Mouse (Mus musculus): Measurements from ENCODE around the gene Slc28a3. TPM values are rescaled to one million over a fixed set of nuclear protein-coding genes. Genes with fewer than 3 reads are reported as not detected.

The Slc28a3 gene
- polyA plus RNA-seq (2015; fragmentation: Nextera tagmentation; extraction: Ambion mirVana): 0.05 TPM in 1 of 2 replicates, not detected in the other

DNA sequence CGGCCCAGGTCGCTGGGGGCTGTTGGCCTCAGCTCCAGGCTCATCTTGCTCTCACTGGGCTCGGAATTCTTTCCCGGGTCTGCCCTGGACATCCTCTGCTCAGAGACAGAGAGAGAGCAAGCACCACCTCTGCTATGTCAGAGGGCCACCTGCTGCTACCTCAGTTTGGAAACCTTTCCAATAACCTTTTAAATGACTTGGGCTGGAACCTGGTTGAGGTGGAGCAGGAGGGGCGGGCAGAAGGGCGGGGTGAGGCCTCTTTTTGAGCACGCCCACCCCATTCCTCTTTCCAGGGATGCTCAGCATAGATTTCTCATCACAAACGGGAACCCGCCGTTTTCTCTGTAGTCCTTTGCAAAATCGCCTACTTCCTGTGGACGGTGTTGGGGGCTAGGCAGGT lies at the start of gene Slc28a3:
Gene Slc28a3 (minus strand): TSS at position 162 of the 400 bp plus-strand sequence.
- H3K4me2 ChIP-seq: no peak within 1 kb of the TSS
- 11% methylated on average over 12 of the region's 12 CpGs for WGBS
- H3K4me1 ChIP-seq (replicated peaks): 0 out of 2 replicates have a peak, but pooled peaks cover 7% of the 10 kb centered on the region
- no peaks in the 10 kb centered on the region for H3K36me3 ChIP-seq
- no peak within 1 kb of the TSS for H3K9ac ChIP-seq
- no peak within 1 kb of the TSS for H3K4me3 ChIP-seq
- H3K27ac ChIP-seq: no peak within 1 kb of the TSS
- ATAC-seq (ENCODE audit: low FRiP score): no peak
- H3K9me3 ChIP-seq: no peaks in the 10 kb centered on the region
- peaks cover 19% of the 10 kb centered on the region for H3K27me3 ChIP-seq

DNA sequence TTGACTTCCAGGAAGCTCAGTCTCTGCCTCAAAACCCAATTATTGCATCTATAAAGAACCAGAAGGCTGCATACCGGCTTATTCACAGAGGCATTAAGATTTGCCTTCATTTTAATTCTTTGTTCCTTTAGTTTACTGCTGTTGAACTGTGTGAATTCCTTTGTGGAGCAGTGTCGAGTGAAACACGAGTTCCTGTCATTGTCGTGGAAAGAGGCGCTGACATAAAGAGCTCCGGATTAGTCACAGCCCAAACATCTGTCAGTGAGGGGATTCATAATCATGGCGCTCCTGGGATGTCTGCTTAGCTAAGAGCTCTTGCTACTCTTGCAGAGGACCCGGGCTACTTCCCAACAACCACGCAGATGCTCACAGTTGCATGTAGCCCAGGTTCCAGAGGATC lies 47.3 kb upstream of the Slc28a3 start:
- no peaks in the 10 kb centered on the region for H3K27me3 ChIP-seq
- H3K4me3 ChIP-seq: no peak overlapping the region
- no peak for ATAC-seq (ENCODE audit: low FRiP score)
- no peaks in the 10 kb centered on the region for H3K36me3 ChIP-seq
- 23% methylated on average over 9 of the region's 9 CpGs for WGBS
- H3K27ac ChIP-seq: no peak overlapping the region
- peaks cover 5% of the 10 kb centered on the region; the same call in 1 of the 2 replicates for H3K4me1 ChIP-seq (replicated peaks)
- H3K9me3 ChIP-seq: no peaks in the 10 kb centered on the region
- H3K9ac ChIP-seq: no peak overlapping the region
- H3K4me2 ChIP-seq: no peak overlapping the region

DNA sequence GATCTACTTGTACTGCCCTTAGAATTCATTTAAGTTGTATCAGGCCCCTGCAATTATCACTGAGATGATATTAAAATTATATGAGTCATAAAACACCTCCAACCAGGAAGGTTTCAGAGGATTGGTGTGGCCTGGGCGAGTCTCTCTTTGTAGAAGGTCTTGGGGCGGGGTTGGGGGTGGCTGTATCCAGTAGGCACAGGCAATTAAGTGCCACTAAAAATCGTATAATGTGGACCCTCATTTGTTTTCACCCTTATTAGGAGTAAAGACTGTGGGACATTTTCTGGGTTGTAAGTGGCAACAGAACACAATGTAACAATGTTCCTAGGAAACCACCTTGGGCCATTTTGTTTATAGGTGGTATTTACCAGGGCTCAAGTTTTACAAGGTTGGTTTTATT lies 46.2 kb upstream of the Slc28a3 start:
- Histone ChIP-seq H3K4me2 (no peak overlapping the region), H3K9ac (no peak overlapping the region), H3K27me3 (no peaks in the 10 kb centered on the region), H3K27ac (no peak overlapping the region), H3K9me3 (no peaks in the 10 kb centered on the region), H3K4me3 (no peak overlapping the region), H3K4me1 (replicated peaks) (peaks cover 5% of the 10 kb centered on the region; the same call in 1 of the 2 replicates), H3K36me3 (no peaks in the 10 kb centered on the region)
- WGBS: 87% methylated on average over 3 of the region's 3 CpGs
- no peak for ATAC-seq (ENCODE audit: low FRiP score)

DNA sequence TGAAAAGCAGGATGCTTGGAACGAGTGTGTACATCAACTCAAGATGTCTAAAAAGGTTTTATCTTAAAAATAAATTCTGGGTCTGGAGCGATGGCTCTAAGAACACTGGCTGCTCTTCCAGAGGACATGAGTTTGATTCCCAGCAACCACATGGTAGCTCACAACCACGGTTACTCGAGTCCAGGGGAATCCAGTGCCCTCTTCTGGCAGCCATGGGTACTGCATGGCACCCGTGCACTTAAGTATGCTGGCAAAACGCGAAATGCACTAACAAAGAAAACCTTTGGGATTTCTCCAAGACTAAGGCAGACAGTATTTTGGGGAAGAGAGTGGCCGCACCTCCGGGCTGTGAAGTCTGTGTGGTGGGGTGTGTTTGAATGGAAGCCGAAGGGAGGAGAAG lies 44.9 kb upstream of the Slc28a3 start:
- Histone ChIP-seq H3K27me3 (no peaks in the 10 kb centered on the region), H3K36me3 (no peaks in the 10 kb centered on the region), H3K4me3 (no peak overlapping the region), H3K9ac (no peak overlapping the region), H3K9me3 (no peaks in the 10 kb centered on the region), H3K4me2 (no peak overlapping the region), H3K4me1 (replicated peaks) (peaks cover 5% of the 10 kb centered on the region; the same call in 1 of the 2 replicates), H3K27ac (no peak overlapping the region)
- WGBS: 75% methylated on average over 10 of the region's 10 CpGs
- no peak for ATAC-seq (ENCODE audit: low FRiP score)

DNA sequence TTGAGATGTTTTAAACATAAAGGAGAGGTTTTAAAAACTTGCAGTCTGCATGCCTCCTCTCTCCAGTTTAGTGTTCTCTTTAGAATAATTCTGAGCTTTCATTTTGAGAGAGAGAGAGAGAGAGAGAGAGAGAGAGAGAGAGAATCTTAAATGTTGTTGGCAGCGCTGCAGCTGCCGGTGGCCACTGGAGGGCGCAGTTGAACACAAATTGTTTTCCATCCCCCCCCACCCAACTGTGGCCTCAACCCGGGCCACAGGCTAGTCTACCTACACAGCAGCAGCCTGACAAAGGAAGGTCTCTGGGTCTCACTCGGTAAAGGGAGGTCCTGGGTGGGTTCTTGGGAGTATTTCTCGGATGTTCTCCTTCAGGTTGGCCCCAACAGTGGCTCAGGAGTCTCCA lies 29.7 kb upstream of the Slc28a3 start:
- Histone ChIP-seq H3K9ac (no peak overlapping the region), H3K9me3 (no peaks in the 10 kb centered on the region), H3K4me1 (replicated peaks) (peaks cover 2% of the 10 kb centered on the region; the same call in 1 of the 2 replicates), H3K36me3 (no peaks in the 10 kb centered on the region), H3K27me3 (peaks cover 13% of the 10 kb centered on the region; the same call in 1 of the 2 replicates), H3K4me3 (no peak overlapping the region), H3K27ac (no peak overlapping the region), H3K4me2 (no peak overlapping the region)
- ATAC-seq (ENCODE audit: low FRiP score): no peak
- 19% methylated on average over 6 of the region's 6 CpGs for WGBS

DNA sequence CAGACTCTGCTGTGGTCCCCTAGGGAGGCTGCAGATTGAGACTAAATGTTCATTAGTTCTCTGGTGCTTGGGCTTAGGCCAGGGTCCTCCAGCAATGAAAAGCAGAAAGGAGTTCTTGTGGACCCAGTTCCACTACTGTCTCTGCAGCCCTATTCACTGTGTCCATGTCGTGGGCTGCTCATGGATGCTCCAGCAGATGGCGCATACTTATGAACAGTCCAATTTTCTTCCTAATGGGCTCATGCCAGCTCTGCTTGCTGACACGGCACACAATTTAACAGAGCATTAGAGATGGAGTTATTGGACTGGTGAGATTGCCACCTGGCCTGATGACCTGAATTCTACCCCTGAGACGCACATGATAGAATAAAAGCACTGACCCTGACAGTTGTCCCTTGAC lies 28.3 kb upstream of the Slc28a3 start:
- H3K9ac ChIP-seq: no peak overlapping the region
- H3K9me3 ChIP-seq: no peaks in the 10 kb centered on the region
- H3K27ac ChIP-seq: 0 out of 2 replicates have a peak overlapping the region, but pooled peaks have one; percentile 26
- WGBS: 39% methylated on average over 4 of the region's 4 CpGs
- H3K36me3 ChIP-seq: no peaks in the 10 kb centered on the region
- peaks cover 14% of the 10 kb centered on the region; the same call in 1 of the 2 replicates for H3K27me3 ChIP-seq
- ATAC-seq (ENCODE audit: low FRiP score): peak; percentile 71; the same call in 1 of the 2 replicates
- no peak overlapping the region for H3K4me3 ChIP-seq
- no peak overlapping the region for H3K4me2 ChIP-seq
- peaks cover 2% of the 10 kb centered on the region; the same call in 1 of the 2 replicates for H3K4me1 ChIP-seq (replicated peaks)

DNA sequence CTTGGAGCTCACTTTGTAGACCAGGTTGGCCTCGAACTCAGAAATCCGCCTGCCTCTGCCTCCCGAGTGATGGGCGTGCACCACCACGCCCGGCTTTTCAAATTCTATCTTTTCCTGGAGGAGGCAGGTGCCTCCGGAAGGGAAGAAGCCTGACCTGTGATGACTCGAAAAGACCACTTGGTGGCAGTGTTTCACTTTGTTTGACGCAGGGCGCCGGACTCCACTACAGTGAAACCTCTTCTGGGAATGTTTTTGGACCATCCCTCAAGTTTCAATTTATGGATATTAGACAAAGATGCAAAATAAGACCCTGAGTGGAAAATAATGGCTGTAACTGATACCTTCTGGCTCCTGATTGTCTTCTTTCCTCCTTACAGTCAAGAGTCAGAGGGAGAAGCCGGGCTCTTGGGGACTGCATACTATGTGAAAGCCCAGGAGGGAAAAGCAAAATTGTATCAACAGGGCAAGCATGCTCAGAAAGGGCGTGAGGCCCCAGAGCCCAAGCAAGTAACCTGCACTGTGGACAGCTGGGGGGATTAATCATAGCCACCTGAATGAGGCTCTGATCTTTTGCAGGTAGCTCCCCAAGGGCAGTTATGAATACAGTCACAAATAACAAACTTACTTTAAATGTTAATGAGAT lies 26.8 kb upstream of the Slc28a3 start:
- Histone ChIP-seq H3K27me3 (peaks cover 23% of the 10 kb centered on the region), H3K4me2 (no peak overlapping the region), H3K36me3 (no peaks in the 10 kb centered on the region), H3K9me3 (no peaks in the 10 kb centered on the region), H3K4me3 (no peak overlapping the region), H3K27ac (no peak overlapping the region; the same call in 1 of the 2 replicates), H3K9ac (no peak overlapping the region), H3K4me1 (replicated peaks) (peaks cover 2% of the 10 kb centered on the region; the same call in 1 of the 2 replicates)
- 17% methylated on average over 13 of the region's 13 CpGs for WGBS
- no peak for ATAC-seq (ENCODE audit: low FRiP score)

DNA sequence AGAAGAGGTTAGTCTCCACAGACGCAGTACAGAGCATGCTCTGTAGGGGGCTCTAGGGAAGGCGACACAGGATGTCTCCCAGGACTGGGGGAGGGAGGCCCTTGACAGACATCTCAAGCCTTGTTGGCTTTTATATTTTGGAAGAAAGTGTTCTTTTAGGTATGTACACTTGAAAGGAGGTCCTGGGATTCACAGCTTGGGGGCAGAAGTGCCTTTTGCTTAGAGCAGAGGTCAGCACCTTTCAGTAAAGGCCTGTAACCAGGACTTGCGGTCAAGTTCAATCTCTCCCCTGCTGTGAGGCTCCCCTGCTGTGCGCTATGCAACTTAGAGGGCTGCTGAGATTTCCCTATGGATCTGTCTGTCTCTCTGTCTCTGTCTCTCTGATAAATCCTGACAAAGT lies 23.2 kb upstream of the Slc28a3 start:
- no peak overlapping the region for H3K4me3 ChIP-seq
- H3K4me1 ChIP-seq (replicated peaks): peaks cover 12% of the 10 kb centered on the region
- H3K9me3 ChIP-seq: no peaks in the 10 kb centered on the region
- WGBS: 20% methylated on average over 4 of the region's 4 CpGs
- no peaks in the 10 kb centered on the region for H3K36me3 ChIP-seq
- no peak overlapping the region for H3K4me2 ChIP-seq
- ATAC-seq (ENCODE audit: low FRiP score): no peak
- no peak overlapping the region for H3K27ac ChIP-seq
- H3K9ac ChIP-seq: no peak overlapping the region
- H3K27me3 ChIP-seq: peaks cover 21% of the 10 kb centered on the region

DNA sequence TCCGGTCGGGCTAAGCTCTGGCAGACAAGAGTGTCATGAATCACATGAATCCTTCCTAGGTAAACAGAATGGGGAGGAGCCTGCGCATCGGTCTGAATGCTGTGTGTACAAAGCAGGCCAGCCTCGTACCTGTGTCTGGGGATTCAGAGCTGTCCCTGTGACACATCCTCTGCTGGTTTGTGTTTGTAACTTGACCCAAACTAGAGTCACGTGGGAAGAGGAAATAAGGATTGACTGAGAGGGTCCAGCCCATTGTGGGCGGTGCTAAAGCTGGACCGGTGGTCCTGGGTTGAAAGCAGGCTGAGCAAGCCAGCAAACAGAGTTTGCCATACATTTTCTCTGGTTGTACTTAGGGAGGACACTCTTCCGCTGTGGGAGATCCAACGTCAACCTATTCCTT lies 20.1 kb upstream of the Slc28a3 start:
- Histone ChIP-seq H3K27ac (no peak overlapping the region), H3K4me3 (no peak overlapping the region)
- ATAC-seq (ENCODE audit: low FRiP score): no peak

DNA sequence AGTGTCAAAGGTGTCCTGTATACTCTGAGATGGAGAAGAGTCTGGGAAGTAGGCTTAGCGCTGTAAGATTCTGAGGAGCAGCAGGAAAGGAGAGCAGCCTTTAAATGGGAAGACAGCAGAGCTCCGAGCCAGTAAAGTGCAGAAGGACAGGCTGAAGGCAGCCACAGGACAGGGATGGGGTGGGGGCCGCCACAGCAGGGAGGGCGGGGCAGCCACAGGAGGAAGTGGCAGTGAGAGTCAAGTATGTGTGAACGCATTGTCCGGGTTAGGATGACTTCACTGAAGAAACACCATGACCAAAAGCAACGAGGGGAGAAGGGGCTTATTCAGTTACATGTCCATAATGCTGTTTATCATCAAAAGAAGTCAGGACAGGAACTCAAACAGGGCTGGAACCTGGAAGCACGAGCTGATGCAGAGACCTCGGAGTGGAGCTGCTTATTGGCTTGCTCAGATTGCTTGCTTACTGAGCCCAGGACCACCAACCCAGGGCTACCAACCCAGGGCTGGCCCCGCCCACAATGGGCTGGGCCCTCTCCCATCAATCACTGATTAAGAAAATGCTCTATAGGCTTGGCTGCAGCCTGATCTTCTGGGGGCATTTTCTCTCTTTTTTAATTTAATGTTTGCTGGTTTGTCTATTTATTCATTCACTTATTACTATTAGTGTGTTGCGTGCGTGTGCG lies 18.8 kb upstream of the Slc28a3 start:
- 24% methylated on average over 13 of the region's 13 CpGs for WGBS
- ATAC-seq (ENCODE audit: low FRiP score): no peak
- no peak overlapping the region for H3K4me3 ChIP-seq
- H3K27ac ChIP-seq: no peak overlapping the region
- peaks cover 9% of the 10 kb centered on the region for H3K4me1 ChIP-seq (replicated peaks)
- H3K27me3 ChIP-seq: peaks cover 10% of the 10 kb centered on the region
- H3K9me3 ChIP-seq: no peaks in the 10 kb centered on the region
- peak overlapping the region; percentile 37 for H3K4me2 ChIP-seq
- H3K9ac ChIP-seq: no peak overlapping the region
- no peaks in the 10 kb centered on the region for H3K36me3 ChIP-seq

More for the DNA sequence above, 20.1 kb upstream of the Slc28a3 start:
- Histone ChIP-seq H3K4me1 (replicated peaks) (peaks cover 9% of the 10 kb centered on the region), H3K27me3 (peaks cover 10% of the 10 kb centered on the region), H3K9ac (no peak overlapping the region), H3K4me2 (no peak overlapping the region), H3K36me3 (no peaks in the 10 kb centered on the region), H3K9me3 (no peaks in the 10 kb centered on the region)
- 49% methylated on average over 10 of the region's 10 CpGs for WGBS

DNA sequence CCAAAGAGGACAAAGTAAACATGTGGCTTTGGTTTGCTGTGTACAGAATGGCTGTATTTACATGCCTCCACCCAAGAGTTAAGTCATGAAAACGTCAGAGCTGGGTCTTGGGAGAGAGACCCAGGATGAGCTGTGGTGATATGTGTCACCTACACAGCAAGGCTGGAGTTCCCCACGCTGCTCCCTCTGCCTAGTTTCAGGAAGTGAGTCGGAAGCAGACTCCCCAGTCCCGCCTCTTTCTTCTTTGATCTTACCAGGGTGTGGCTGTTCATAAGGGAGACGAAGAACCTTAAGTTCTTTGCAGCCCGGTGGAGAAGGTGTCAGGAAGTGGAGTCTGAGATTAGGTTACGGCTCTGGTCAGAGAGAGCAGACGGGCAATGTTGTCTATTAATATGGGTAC lies 12.0 kb upstream of the Slc28a3 start:
- no peak overlapping the region for H3K4me2 ChIP-seq
- H3K9me3 ChIP-seq: no peaks in the 10 kb centered on the region
- H3K27me3 ChIP-seq: no peaks in the 10 kb centered on the region
- no peak overlapping the region for H3K9ac ChIP-seq
- no peak for ATAC-seq (ENCODE audit: low FRiP score)
- 69% methylated on average over 8 of the region's 8 CpGs for WGBS
- H3K4me3 ChIP-seq: no peak overlapping the region
- no peaks in the 10 kb centered on the region for H3K4me1 ChIP-seq (replicated peaks)
- H3K36me3 ChIP-seq: no peaks in the 10 kb centered on the region
- H3K27ac ChIP-seq: no peak overlapping the region

DNA sequence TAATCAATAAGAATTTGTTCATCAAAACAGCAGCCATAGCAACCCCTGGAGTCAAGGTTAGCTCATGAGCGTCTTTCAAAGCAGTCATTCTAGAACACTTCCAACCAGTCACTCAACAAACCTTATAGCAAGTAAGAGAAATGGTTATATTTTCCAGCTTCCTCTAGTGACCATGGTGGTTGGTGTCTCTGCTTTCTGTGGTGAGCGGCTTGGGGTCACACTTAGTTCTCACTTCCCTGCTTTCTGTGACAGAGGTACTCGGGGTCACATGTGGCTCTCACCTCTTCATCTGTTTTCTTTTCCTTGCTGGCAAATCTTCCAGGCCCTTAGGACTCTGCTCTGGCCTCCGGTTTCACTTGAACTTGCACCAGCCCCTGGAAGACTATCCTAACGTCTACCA lies 8.6 kb upstream of the Slc28a3 start:
- Histone ChIP-seq H3K9ac (no peak overlapping the region), H3K36me3 (no peaks in the 10 kb centered on the region), H3K9me3 (no peaks in the 10 kb centered on the region), H3K4me2 (no peak overlapping the region), H3K4me1 (replicated peaks) (no peaks in the 10 kb centered on the region), H3K27me3 (no peaks in the 10 kb centered on the region), H3K27ac (no peak overlapping the region), H3K4me3 (no peak overlapping the region)
- WGBS: 79% methylated on average over 5 of the region's 5 CpGs
- no peak for ATAC-seq (ENCODE audit: low FRiP score)
